Mouse (Mus musculus) embryo, embryonic 10 days (tissue): ENCODE data around the gene U2af2.
"Not testable (repeated sequence)": the region's sequence is repeated elsewhere in the genome, so short reads cannot be mapped to it uniquely, and the experiment has no call there.

Experiments
- DNase-seq: peaks from one replicate; pipeline ENCODE4 v3.0.0-alpha.2; 2015; ENCODE audit warnings: low spot score

U2af2 gene

DNA sequence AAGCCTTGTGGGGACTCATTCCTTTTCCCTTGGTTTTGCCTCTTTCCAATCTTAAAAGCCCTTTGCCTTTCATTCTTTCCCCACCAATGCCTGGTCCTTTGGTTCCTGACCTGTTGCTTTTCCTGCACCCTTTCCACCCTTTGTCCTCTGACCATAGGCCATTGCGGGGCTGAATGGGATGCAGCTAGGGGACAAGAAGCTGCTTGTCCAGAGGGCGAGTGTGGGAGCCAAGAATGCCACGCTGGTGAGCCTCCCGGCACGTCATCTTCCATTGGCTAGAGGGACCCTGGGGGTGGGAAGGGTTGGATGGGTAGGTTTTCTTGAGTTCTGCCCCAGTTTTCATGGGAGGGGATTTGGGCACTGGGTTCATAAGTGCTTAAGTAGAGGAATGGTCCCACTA lies 13.0 kb downstream of the U2af2 start:
- no peak for DNase-seq

DNA sequence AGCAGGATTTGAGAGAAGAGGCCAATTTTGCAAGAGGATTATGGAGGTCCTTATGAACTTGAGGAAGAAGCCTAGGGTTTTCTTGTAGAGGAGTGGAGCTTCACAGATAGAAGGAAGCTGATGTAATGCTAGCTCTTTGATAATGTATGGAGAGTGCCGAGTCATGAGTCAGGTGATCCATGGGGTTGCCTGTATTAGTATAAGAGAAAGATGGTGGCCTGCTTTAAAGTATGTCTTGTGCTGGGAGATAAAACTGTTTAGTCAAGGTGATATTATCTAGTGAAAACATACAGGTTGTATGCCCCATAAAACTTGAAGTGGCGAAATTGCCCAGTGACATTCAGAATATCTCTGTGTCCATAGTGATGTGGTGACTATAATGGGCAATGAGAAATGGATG lies 15.0 kb downstream of the U2af2 start:
- DNase-seq = no peak

DNA sequence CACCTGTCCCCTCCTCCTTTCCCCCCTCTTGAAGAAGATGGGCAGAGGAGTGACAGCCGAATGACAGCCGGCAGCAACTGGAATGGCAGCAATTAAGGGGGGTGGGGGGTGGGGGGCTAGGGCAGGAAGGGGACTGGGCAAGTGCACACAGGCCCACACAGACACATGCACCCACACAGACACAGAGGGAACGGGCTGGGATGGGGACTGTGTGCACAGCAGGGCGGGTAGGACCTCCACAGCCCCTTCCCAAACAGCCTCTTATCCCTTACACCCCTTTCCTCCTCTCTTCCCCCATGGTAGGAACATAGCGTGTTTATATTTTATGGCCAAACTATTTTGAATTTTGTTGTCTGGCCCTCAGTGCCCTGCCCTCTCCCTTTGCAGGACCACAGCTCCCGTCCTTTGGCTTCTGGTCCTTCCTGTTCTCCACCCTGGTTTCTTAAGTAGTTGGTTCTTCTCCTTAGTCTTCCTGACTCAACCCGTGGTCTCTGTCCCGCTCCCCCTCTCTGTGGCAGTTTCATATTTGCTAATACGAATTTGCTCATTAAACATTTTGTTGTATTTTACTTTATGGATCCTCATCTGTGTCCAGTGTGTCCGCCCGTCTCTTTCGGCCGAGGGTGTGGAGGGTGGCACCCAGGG lies 17.5 kb downstream of the U2af2 start:
- not testable (repeated sequence) for DNase-seq

DNA sequence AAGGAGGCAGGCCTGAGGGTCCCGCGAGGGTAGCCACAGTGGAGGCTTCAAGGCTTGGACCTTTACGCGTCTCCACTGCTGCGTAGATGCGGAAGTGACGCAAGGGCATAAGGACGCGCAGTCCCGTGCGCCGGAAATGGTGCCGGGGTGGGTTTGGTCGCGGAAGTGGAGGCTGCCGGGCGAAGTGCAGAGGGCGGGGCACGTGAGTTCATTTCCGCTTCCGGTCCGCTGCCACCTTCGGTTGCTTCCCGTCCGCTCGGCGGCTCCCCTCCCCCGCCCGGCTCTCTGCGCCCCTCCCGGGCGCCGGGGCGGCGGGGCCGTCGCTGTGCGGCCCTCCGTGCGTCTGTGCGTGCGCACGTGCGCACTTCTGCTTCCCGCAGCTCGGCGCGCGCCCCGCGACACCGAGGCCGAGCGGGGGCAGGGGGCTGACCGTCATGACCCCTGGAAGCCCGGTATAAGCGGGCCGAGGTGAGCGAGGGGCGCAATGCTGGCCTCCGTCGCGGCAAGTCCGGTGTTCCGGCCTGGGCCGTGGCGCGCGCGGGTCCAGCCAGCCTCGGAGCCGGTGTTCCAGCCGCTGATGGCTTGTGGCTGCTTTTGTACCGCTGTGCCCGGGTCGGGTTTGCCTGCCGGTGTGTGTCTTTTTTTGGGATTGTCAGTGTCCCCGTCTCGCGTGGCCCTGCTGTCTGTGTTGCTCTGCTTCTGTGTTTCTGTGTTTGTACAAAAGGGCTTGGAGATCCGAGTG lies 18.2 kb downstream of the U2af2 start, which contains the start of gene Epn1:
Gene Epn1 (plus strand): TSS at position 226 of the 742 bp plus-strand sequence.
- peak; percentile 99 for DNase-seq

DNA sequence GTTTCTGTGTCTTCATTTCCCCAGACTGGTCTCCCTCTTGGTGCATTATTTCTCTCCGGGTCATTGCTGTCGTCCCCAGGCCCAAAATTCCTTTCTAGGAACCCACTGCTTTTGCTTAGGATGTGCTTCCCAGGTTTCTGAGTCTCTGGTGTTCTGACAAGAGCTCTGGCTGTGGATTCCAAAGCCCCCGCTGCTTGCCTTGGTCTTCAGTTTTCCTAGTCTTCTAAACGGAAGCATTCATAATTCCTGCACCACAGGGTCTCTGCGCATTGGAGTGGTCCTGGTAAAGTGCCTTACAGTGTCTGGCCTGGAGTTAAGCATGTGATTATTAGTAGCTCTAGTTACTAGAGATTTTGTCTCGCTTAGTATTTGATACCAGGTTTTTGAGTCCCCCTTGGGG lies 18.9 kb downstream of the U2af2 start:
- DNase-seq = no peak

DNA sequence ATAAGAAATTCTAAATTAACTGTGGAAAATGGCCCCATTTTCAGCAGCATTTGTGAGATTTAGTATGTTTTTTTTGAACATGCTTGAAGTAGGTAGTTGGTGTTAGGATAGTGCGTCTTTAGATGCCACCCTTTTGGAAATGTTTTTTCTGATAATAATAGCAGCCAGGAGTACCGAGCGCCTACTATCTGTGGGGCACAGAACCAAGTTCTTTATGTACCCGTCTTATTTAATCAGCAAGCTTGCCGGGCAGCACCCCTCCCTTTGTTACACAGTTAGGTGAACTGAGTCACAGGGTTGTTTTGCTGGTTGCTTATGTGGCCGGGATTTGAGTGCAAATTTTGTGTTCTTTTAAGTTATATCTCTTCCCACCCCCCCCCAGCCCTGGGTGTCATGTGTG lies 19.3 kb downstream of the U2af2 start:
- DNase-seq = no peak

DNA sequence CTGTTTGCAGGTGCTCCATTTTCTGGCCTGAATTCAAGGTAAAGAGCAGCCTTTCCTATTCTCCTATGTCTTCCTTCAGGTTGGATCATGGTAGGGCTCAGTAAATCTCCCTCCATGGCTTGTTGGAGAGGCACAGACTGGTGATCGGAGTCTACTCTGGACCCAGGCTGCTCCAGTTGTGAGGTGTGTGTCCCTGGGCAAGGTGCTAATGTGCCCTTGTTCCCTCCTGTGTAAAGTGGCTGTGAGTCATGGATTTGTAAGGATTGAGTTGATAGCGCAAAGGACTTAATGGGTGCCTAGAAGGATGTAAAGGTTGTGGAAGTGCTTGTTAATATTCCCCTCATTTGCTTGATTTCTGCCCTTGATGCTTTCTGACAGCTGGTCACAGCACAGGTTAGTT lies 20.0 kb downstream of the U2af2 start:
- no peak for DNase-seq

DNA sequence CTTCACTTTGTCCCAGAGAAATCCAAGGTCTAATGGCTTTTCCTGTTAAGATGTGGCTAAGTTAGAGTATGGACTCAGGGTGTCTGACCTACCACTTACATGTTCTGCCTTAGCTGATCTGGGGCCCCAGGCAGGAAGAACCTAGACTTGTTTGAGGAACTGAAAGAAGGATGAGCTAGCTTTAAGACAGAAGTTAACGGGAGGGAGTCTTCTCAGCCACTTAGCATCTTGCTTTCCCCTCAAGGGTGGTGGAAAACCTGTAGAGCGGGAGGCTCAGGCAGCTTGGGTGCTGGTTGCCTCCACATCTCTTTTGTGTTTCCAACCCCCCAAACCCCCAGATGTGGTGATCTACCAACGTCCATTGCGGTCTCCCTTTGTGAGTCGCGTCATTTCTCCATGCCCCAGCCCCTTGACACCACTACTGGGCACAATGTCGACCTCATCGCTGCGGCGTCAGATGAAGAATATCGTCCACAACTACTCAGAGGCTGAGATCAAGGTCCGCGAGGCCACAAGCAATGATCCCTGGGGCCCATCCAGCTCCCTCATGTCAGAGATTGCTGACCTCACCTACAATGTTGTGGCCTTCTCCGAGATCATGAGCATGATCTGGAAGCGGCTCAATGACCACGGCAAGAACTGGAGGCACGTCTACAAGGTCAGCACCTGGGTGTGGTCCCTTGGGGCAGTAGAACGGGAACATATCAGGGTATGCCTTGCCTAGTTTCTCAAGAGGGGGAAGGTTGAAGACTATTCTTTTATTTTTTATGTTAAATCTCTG lies 21.6 kb downstream of the U2af2 start:
- no peak for DNase-seq

DNA sequence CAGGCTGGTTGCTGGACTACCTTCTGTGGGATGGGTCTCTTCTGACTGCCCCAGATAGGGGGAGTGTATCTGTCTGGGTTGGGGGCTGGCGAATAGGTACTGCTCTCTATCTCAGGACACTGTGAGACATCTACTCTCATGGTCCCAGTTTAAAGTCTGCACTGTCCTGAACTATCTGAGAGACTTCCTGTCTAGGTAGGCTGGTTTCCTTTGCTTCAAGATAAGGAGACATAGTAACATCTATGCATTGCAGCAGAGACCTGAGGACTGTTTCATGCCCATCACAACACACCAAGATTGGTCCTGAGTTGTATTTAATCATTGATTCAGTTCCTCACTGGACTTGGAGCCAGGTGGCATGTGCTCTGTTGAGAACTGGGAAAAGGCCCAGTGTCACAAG lies 23.6 kb downstream of the U2af2 start:
- DNase-seq = no peak

DNA sequence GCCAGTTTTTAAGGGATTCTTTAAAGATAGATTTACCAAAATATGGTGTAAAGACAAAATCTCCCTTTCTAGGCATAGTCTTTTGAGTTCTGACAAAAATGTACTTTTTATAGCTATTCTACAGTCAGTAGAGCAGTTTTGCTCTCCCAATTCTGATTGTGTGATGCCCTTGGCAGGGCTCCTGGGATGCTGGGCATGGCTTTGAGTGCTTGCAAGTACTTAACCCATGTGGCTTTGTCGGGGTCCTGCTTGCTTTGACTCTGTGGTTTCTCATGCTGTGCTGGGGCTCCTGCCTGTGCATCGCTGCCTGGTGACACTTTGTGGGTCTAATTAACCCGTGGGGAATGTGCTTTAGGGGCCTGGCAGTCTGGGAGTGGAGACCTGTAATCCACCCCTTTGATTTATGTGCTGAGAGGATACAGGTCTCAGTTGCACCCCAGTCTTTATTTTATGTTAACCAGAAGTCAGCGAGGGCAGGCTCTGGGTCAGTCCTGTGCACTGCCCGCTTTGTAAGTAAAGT lies 25.0 kb downstream of the U2af2 start:
- DNase-seq = no peak

DNA sequence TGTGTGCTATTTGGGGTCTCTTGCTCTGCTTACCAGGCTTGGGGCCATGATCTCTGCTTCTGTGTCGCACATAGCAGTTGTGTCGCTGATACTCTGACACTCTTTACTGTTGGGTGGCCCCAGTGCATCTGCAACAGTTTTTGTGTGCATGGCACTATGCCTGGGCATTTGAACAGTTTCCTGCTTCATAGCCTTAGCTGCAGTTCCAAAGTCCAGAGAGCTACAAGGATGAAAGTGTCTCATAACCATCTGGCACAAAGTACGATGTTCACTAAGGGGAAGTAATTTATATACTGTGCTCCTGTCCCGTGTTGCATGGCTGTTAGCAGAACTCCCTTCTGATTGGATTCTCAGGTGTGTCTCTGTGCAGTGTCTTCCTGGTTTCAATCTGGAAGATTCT lies 25.9 kb downstream of the U2af2 start:
- no peak for DNase-seq

DNA sequence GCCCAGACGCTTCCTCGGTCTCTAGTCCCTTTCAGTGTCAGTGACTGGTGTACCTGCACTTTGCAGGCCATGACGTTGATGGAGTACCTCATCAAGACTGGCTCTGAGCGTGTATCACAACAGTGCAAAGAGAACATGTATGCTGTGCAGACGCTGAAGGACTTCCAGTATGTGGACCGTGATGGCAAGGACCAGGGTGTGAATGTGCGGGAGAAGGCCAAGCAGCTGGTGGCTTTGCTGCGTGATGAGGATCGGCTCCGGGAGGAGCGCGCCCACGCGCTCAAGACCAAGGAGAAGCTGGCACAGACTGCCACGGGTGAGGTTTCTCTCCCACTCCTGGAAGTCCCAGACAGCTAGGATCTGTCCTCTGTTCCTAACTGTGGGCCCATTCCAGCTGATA lies 27.9 kb downstream of the U2af2 start:
- no peak for DNase-seq

DNA sequence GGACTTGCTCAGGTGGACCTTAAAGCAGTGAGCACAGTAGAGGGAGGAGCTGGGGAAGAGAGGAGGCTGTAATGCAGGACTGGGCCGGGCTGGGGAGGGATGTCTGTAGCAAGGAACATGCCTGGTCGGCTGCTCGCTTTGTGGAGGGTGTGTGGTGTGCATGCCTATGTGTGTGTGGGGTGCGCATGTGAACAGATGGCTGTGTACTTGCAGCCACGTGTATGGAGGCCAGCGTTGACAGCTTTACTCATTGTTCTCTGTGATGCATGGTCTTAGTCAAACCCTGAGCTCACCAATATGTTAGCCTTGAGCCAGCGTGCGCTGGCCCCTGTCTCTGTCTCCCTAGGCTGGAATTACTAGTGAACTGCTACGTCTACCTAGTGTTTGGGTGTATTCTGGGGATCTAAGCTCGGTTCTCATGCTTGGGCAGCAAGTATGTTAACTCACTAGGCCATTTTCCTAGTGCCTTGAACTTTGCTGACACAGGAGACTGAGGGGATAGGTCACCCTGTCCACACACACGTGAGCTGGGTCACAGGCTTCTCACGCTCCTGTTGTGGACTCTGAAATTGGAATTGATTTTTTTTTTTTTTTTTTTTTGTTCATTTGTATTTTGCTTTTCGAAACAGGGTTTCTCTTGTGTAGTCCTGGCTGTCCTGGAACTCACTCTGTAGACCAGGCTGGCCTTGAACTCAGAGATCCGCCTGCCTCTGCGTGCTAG lies 29.2 kb downstream of the U2af2 start:
- DNase-seq = no peak

DNA sequence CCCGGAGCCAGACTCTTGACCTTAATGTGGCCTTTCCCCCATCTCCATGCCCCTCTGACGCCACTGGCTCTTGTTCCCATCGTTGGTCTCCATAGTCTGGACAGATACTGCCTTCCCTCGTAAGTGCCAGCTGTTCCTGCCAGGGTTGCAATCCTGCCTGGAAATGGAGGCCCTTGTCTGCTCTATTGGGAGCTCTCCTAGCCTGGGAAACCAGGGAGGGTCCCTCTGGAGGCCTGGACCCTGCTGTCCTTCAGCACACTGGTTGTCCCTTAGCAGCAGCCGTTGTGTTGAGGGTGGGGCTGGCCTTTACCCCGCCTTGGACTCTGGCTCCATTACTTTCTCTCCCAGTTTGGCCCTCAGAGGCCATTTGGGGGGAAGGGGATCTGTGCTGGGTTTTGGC lies 30.4 kb downstream of the U2af2 start:
- DNase-seq = no peak

DNA sequence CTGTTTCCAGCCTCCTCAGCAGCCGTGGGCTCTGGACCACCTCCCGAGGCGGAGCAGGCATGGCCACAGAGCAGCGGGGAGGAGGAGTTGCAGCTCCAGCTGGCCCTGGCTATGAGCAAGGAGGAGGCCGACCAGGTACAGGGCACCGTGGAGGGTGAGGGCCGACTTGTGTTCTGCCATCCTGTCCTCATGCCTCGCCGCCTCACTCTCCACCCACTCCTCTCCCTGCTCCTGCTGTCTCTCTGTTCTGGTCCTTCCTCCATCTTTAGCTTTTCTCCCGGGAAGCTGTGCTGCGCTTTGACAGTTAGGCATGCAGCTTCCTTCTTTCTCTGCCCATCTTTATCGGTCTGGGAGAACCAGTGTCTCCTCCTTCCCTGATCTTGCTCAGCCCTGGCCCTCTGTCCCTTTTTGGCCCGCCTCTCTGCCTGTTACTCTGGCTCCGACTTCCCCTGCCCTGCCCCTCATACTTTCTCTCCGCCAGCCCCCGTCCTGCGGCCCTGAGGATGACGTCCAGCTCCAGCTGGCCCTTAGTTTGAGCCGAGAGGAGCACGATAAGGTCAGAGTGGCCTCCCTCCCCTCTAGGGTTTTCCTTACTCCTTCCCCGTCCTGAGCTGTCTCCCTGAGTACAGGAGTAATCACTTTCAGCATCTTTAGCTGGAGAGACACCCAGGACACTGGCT lies 31.0 kb downstream of the U2af2 start:
- no peak for DNase-seq

DNA sequence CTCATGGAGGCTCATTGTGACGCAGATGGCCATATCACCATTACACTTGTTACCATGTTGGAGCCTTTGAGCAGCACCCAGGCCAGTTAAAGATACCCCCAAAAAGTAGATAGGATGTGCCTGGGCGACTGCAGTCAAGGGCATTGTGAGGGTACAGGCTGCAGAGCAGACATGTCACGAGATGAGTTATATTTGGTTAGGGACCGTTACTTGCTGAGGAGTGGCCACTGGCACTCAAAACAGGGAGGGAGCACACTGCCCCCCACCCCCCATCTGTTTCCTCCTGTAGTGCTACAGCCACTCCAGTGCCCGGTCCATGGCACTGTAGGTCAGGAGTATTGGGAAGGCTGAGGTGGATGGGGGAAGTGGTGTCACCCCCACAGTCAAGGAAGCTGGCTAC lies 36.8 kb downstream of the U2af2 start:
- no peak for DNase-seq

DNA sequence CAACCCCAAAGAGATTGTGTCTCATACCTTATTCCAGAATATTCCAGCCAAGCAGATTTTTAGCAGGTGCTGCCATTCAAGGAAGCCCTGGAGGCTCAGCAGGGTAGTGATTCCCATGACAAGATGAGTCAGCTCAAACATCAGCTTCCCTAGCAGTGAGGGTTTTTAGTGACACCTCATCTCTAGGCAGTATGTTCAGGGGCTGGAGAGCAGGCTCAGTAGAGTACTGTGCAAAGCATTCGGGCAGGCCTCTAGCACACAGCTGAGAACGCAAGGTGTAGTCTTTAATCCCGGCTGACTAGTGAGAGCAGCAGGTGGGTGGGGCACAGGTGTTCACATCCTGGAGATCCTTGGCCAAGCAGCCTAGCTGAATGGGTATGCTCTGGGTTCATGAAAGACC lies 37.9 kb downstream of the U2af2 start:
- DNase-seq = no peak

DNA sequence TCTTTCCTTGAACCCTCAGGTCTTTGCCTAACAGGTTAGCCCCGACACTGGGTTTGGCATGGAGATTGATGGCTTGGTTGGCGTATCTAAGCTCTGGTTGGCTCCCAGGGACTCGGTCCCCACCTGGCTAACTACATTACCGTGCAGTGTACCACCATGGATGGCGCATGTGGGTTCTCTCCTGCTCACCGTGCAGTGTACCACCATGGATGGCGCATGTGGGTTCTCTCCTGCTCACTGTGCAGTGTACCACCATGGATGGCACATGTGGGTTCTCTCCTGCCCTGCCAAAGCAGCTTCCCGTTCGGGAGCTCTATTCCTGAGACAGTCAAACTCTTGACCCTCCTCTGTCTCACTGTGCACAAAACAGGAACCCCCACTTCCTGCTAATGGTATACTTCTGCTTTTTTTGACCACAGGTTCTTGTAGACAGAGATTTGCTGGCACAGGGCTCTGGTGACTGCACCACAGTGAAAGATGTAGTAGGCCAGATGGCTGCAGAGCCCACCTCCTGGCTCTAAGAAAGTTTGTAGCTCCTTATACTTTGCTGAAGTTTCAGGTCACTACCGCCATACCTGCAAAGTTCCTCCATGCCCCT lies 39.2 kb downstream of the U2af2 start:
- no peak for DNase-seq

DNA sequence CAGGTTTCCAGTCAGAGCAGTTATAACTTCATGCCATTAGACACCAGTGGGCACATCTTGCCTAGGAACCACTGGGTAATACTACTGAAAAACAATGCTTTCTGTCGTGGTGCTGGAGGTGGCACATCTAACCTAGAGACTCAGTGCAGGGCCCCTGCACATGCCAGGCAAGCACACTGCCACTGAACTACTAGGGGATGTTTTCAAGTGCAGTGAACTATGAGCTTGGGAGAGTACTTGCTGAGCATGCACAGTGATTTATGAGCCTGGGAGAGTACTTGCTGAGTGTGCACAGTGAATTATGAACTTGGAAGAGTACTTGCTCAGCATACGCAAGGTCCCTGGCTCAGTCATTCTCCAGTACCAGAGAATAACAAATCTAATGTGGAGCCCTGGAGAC lies 40.6 kb downstream of the U2af2 start:
- DNase-seq = no peak

DNA sequence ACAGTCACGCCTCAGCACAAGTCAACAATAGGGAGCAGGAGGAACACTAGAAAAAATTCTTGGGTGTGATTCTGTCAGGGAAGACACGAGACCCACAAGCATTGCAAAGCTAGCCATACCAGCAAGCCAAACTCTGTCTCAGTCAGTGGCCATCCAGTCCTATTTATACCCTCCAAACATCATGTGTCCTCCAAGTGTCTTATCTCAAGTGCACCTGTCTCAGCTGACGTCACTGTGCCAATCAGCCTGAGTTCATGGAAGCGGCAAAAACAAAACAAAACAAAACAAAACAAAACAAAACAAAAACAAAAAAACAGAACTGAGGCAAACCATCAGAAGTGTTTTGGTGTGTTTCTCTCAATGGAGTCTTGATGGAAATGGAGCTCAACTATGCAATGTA lies 46.3 kb downstream of the U2af2 start:
- no peak for DNase-seq

DNA sequence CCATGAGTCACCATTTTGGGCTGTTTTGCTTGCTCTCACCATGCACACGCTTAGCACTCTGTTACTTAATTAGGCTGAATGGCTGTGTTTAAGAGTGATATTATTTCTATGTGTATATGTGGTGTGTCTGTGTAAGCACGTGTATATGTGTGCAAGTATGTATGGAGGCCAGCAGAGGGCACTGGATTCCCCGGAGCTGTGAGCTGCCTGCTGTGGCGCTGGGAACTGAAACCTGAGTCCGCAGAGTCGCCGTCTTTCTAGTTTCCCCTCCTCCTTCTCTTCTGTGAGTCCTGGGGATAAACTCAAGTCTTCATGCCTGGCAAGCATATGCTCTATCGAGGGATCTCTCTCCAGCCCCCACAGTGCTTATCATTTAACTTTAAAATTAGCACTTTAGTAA lies 47.4 kb downstream of the U2af2 start:
- DNase-seq = no peak
